Mouse (Mus musculus): Measurements from ENCODE around the gene Jph2.

Gene Jph2

GRCm38 (mm10) chr2:163300069-163301060 lies 97.4 kb downstream of the Jph2 start:
- no peak for DNase-seq

DNA sequence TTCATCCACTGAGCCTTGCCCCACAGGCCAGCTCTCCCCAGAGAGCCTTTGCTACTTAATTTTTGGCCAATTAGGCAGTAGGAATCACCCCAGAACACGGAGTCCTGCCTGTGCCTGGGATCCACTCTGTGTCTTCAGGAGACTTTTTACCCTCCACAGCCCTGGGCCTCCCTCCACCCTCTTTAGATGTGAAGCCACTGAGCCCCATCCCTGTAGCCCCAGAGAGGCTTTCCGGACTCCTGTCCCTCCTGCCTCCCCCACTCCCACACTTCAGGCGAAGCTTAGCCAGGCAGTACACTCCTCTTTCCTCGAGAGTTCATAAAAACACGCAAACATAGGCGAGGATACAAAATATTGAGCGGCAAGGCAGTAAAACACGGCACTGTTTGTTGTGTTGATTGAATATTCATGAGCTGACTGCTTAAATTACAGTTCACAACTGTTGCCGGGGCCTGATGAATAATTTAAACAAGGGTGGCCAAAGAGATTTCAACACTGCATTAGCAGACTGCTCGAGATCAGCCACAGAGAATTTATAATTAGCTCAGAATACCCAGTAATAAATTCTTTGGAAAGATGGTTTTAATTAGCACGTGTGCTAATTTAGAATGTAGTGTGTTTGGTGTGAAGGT lies 100.7 kb downstream of the Jph2 start:
- no peak for DNase-seq

DNA sequence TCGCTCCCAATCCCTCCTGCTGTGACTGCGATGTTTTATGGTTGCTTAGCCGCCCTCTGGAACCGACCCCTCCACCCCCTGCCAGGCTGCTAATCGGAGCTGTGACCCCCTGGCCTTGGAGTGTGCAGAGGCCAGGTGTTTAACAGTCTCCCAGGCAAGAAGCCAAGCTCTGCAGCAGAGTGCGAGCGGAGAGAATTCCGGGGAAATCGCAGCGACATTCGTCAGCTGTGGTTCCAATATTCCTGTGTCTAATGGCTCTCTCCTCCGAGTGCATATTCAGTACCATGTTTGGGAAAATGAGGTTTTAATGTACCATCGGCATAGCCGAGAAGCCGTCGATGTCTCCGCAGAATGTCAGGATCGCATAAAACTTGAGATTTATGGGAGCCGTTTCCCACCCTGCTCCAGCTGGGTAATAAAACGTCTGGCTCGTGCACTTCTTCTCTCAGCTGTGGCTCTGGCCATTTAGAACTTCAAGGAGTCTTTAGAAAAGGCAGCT lies 108.9 kb downstream of the Jph2 start:
- no peak for DNase-seq
